Mouse (Mus musculus) heart, postnatal 0 days (tissue): Measurements from ENCODE around the gene Eef1g. TPM values are rescaled to one million over a fixed set of nuclear protein-coding genes. Genes with fewer than 3 reads are reported as not detected.
"Not testable (repeated sequence)": the region's sequence is repeated elsewhere in the genome, so short reads cannot be mapped to it uniquely, and the experiment has no call there.

Experiments
- ATAC-seq: fragments of 200-750 bp; cut with Nextera tagmentation; 2 replicates; pipeline ENCODE4 v1.8.0; 2017; ENCODE audit warnings: low read depth, moderate number of reproducible peaks, moderate library complexity; ENCODE audit not compliant: insufficient read depth
- DNase-seq: peaks from one replicate; pipeline ENCODE4 v3.0.0-alpha.2; 2016; ENCODE audit warnings: low spot score
- H3K27ac ChIP-seq: fragments of 300-500 bp; sonication (generic); 2 replicates; pipeline ENCODE4 v1.5.1; 2014; ENCODE audit warnings: low read depth, mild to moderate bottlenecking
- H3K27me3 ChIP-seq: fragments of 300-500 bp; sonication (generic); 2 replicates; pipeline ENCODE4 v1.6.1; 2014; ENCODE audit warnings: low read length, mixed read lengths; ENCODE audit not compliant: control insufficient read depth, insufficient read depth
- H3K36me3 ChIP-seq: fragments of 300-500 bp; sonication (generic); replicated peaks from 2 replicates; pipeline ENCODE4 v1.6.1; 2014; ENCODE audit warnings: low read length, mixed read lengths; ENCODE audit not compliant: control insufficient read depth, insufficient read depth
- H3K4me1 ChIP-seq: fragments of 300-500 bp; sonication (generic); 2 replicates; pipeline ENCODE4 v1.6.1; 2014; ENCODE audit warnings: antibody characterized with exemption; ENCODE audit not compliant: control insufficient read depth, insufficient read depth
- H3K4me2 ChIP-seq: fragments of 300-500 bp; sonication (generic); 2 replicates; pipeline ENCODE4 v1.6.1; 2014; ENCODE audit warnings: low read depth, mild to moderate bottlenecking, low read length, moderate library complexity
- H3K4me3 ChIP-seq: fragments of 300-500 bp; sonication (generic); 2 replicates; pipeline ENCODE4 v1.5.1; 2014; ENCODE audit warnings: low read depth, low read length
- H3K9ac ChIP-seq: fragments of 300-500 bp; sonication (generic); replicated peaks from 2 replicates; pipeline ENCODE4 v1.6.1; 2014; ENCODE audit warnings: low read depth, low read length, mixed read lengths
- H3K9me3 ChIP-seq: fragments of 300-500 bp; sonication (generic); replicated peaks from 2 replicates; pipeline ENCODE4 v1.6.1; 2016; ENCODE audit warnings: low read length; ENCODE audit not compliant: control insufficient read depth
- CTCF ChIP-seq: IDR thresholded peaks from 2 replicates; pipeline ENCODE4 v1.5.1; 2016; ENCODE audit warnings: antibody characterized with exemption, control low read depth, low read depth
- EP300 ChIP-seq: IDR thresholded peaks from 2 replicates; pipeline ENCODE4 v1.6.1; 2016; ENCODE audit warnings: antibody characterized with exemption, low read depth
- WGBS: fragments of 180-500 bp; shearing (Covaris S2); extraction: QIAGEN DNeasy Blood & Tissue Kit; methylation state at CpG from one replicate; pipeline ENCODE4 v1.1.7; 2014; 5-methylcytosine and 5-hydroxymethylcytosine counted together
- polyA plus RNA-seq: library from polyadenylated mRNA; unstranded; fragments of >200 nt; fragmentation: Nextera tagmentation; extraction: Ambion mirVana; gene quantifications from 2 replicates; pipeline ENCODE4 v1.2.1, GENCODE M21; 2015
- total RNA-seq: library from RNA; depleted of rRNA; stranded (reverse); fragments of >200 nt; gene quantifications from 2 replicates; pipeline ENCODE4 v1.2.3, GENCODE M21; 2014; ENCODE audit warnings: low replicate concordance

Gene Eef1g
- total and polyA plus RNA-seq, 2 experiments from 2014 or later, result 173 to 439 TPM

DNA sequence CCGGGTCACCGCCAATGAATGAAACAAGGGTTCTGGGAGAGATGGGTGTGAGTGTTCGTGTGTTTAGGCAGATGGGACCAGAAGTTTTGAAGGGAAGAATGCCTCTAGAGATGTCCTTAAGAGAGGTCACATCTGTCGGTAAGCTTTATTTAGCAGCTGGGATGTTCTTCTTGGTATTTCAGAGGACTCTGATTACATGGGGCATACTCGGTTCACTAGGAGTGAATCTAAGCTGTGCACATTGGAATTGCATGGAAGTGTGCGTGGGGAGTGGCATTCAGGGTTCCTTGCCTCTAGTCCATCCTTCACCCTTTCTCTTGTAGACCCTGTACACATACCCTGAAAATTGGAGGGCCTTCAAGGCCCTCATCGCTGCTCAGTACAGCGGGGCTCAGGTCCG, 1.1 kb downstream of the Eef1g start:
- H3K4me3 ChIP-seq, result peak overlapping the region; percentile 82
- H3K27me3 ChIP-seq, result no peaks in the 10 kb centered on the region
- 4% methylated on average over 8 of the region's 9 CpGs for WGBS
- DNase-seq (no peak), ATAC-seq (no peak)
- peak overlapping the region; percentile 82 for H3K27ac ChIP-seq
- H3K4me1 ChIP-seq, result peaks cover 15% of the 10 kb centered on the region
- H3K9ac ChIP-seq, result peak overlapping the region; percentile 87
- peak overlapping the region; percentile 94 for H3K4me2 ChIP-seq
- TF ChIP-seq CTCF (no peak), EP300 (no peak)
- no peaks in the 10 kb centered on the region for H3K9me3 ChIP-seq
- H3K36me3 ChIP-seq, result peaks cover 70% of the 10 kb centered on the region

DNA sequence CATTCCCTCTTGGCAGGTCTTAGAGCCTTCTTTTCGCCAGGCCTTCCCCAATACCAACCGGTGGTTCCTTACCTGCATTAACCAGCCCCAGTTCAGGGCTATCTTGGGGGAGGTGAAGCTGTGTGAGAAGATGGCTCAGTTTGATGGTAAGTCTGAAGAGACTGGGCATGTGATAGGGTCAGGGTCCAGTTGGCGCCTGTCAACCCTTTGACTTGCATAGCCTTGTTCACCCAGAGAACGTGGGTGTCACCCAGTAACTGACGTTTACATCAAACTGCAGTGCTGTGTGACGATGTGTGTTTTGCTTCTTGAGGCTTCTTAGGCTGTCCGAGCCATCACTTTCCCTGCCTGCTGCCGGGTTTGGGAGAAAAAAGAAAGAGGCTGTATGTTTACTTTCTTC, 5.7 kb downstream of the Eef1g start:
- H3K4me1 ChIP-seq, result peaks cover 12% of the 10 kb centered on the region
- H3K4me3 ChIP-seq, H3K9ac ChIP-seq, H3K27me3 ChIP-seq, DNase-seq, H3K27ac ChIP-seq, H3K4me2 ChIP-seq, ATAC-seq, H3K9me3 ChIP-seq: not testable (repeated sequence)
- 86% methylated on average over 8 of the region's 8 CpGs for WGBS
- peaks cover 83% of the 10 kb centered on the region for H3K36me3 ChIP-seq

DNA sequence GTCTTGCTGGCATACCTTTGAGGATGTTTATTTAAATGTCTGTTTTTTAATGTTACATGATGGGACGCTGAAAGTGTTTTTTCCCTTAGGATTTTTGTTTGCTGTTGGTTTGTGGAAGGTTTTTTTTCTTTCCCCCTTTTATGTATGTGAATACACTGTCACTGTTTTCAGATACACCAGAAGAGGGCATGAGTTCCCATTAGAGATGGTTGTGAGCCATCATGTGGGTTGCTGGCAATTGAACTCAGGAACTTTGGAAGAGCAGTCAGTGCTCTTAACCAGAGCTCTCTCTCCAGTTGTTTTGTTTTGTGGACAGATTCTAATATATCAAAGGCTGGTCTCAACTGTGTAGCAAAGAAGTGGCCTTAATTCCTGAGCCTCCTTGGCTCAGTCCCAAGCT, 7.8 kb downstream of the Eef1g start:
- Histone ChIP-seq H3K9ac (no peak overlapping the region), H3K4me1 (no peaks in the 10 kb centered on the region), H3K9me3 (no peaks in the 10 kb centered on the region), H3K4me2 (no peak overlapping the region), H3K27me3 (no peaks in the 10 kb centered on the region), H3K36me3 (peaks cover 93% of the 10 kb centered on the region), H3K4me3 (no peak overlapping the region), H3K27ac (no peak overlapping the region)
- DNase-seq (no peak), ATAC-seq (no peak)
- 77% methylated on average over 1 of the region's 1 CpGs for WGBS
- TF ChIP-seq EP300 (no peak), CTCF (no peak)

DNA sequence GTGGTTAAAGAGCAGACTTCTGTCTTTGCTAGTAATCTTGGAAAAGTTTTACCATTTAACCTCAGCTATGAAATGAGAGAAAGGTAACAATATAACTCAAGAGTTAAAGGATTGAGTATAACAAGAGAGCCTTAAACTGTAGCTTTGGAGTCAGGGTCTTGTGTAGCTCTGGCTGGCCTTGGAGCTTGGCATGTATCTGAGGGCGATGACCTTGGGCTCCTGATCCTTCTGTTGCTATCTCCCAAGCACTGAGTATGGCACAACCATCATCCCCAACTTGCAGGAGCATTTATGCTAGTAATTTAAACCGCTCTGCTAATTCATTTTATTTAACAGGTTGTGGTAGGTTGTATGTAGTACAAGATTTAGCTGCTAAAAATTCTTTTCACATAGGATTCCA, 8.7 kb downstream of the Eef1g start:
- no peak overlapping the region for H3K4me3 ChIP-seq
- TF ChIP-seq CTCF (no peak), EP300 (no peak)
- no peak overlapping the region for H3K9ac ChIP-seq
- peaks cover 85% of the 10 kb centered on the region for H3K36me3 ChIP-seq
- no peaks in the 10 kb centered on the region for H3K4me1 ChIP-seq
- H3K9me3 ChIP-seq, result no peaks in the 10 kb centered on the region
- DNase-seq (no peak), ATAC-seq (no peak)
- no peak overlapping the region for H3K4me2 ChIP-seq
- H3K27ac ChIP-seq, result peak overlapping the region; percentile 7; the same call in 1 of the 2 replicates
- no peaks in the 10 kb centered on the region for H3K27me3 ChIP-seq
- 94% methylated on average over 2 of the region's 2 CpGs for WGBS

DNA sequence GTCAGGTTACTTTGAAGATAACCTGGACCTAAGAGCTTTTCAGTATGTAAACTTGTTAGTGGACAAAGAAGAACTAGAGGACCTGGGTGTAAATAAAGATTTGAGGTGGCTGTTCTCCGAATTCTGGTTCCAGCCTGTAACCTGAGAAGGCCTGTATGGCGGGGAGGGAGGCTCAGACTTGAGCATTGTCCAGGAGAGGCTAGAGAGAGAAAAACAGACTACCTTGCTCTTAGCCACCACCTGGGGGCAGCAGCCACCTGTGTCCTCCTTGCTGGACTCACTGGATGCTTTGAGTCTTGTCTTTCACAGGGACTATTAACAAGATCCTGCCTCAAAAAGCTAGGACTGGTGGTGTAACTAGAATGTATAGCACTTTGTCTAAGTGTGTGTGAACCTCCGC, 9.7 kb downstream of the Eef1g start:
- WGBS, result 41% methylated on average over 3 of the region's 3 CpGs
- H3K4me3 ChIP-seq, result no peak overlapping the region
- H3K4me2 ChIP-seq, result no peak overlapping the region
- ATAC-seq (peak; percentile 89), DNase-seq (peak; percentile 82)
- TF ChIP-seq CTCF (peak; percentile 90), EP300 (no peak)
- H3K36me3 ChIP-seq, result peaks cover 74% of the 10 kb centered on the region
- H3K4me1 ChIP-seq, result peaks cover 1% of the 10 kb centered on the region; the same call in 1 of the 2 replicates
- H3K27me3 ChIP-seq, result no peaks in the 10 kb centered on the region
- peak overlapping the region; percentile 54 for H3K27ac ChIP-seq
- no peak overlapping the region for H3K9ac ChIP-seq
- H3K9me3 ChIP-seq, result no peaks in the 10 kb centered on the region

DNA sequence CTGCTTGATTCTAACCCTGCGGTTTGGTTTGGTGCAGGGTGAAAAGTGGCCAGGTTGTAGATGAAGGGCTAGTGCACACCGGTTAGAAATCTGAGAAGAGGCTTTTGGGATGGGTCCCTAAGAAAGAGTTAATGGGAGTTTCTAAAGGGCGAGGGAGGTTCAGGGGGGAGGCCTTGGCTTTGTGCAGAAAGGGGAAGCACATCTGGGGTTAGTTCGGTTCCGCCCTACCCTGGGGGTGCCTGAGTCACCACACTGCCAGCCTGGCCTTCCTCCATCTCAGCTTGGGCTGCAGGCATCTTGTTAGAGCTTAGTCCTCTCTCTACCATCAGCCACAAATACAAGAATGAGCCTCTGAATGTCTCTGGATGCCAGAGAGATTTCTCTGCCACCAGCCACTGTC, 13.9 kb downstream of the Eef1g start:
- Histone ChIP-seq H3K4me1 (peaks cover 44% of the 10 kb centered on the region), H3K27me3 (no peaks in the 10 kb centered on the region), H3K27ac (peak overlapping the region; percentile 41), H3K4me2 (no peak overlapping the region), H3K9ac (no peak overlapping the region), H3K36me3 (peaks cover 34% of the 10 kb centered on the region), H3K4me3 (no peak overlapping the region), H3K9me3 (no peaks in the 10 kb centered on the region)
- no peak for DNase-seq
- ATAC-seq, result no peak
- TF ChIP-seq CTCF (no peak), EP300 (no peak)
- 56% methylated on average over 5 of the region's 5 CpGs for WGBS
